Mouse (Mus musculus): ENCODE data around the gene Hsf5. TPM values are rescaled to one million over a fixed set of nuclear protein-coding genes. Genes with fewer than 3 reads are reported as not detected.

Gene Hsf5
- polyA plus RNA-seq, 1 experiment from 2014 or later, result 0.52 TPM

Other genes starting within 250 kb of the Hsf5 start
- gene Rad51c, start 212.2 kb upstream of the Hsf5 start, polyA plus RNA-seq (2014; fragmentation: Nextera tagmentation; extraction: Ambion mirVana), result 12.8 and 14.6 TPM in 2 replicates
- gene Tex14, start 212.1 kb upstream of the Hsf5 start, polyA plus RNA-seq (2014; fragmentation: Nextera tagmentation; extraction: Ambion mirVana), result 0.33 and 0.61 TPM in 2 replicates
- not detected in 2 replicates for gene Gm11492, start 50.5 kb upstream of the Hsf5 start, polyA plus RNA-seq (2014; fragmentation: Nextera tagmentation; extraction: Ambion mirVana)
- 8.0 and 8.8 TPM in 2 replicates for gene Sept4, start 48.3 kb upstream of the Hsf5 start, polyA plus RNA-seq (2014; fragmentation: Nextera tagmentation; extraction: Ambion mirVana)
- gene Mtmr4, start 25.0 kb upstream of the Hsf5 start, polyA plus RNA-seq (2014; fragmentation: Nextera tagmentation; extraction: Ambion mirVana), result 72.2 and 75.6 TPM in 2 replicates
- gene Rnf43, start 45.6 kb downstream of the Hsf5 start, polyA plus RNA-seq (2014; fragmentation: Nextera tagmentation; extraction: Ambion mirVana), result 1.5 and 1.9 TPM in 2 replicates
- gene Supt4a, start 120.4 kb downstream of the Hsf5 start, polyA plus RNA-seq (2014; fragmentation: Nextera tagmentation; extraction: Ambion mirVana), result 132 and 133 TPM in 2 replicates
- gene Tspoap1, start 143.4 kb downstream of the Hsf5 start, polyA plus RNA-seq (2014; fragmentation: Nextera tagmentation; extraction: Ambion mirVana), result 18.8 and 19.9 TPM in 2 replicates
- 3.6 and 3.9 TPM in 2 replicates for gene Mpo, start 176.4 kb downstream of the Hsf5 start, polyA plus RNA-seq (2014; fragmentation: Nextera tagmentation; extraction: Ambion mirVana)
- gene Lpo, start 211.1 kb downstream of the Hsf5 start, polyA plus RNA-seq (2014; fragmentation: Nextera tagmentation; extraction: Ambion mirVana), result 0.28 and 1.0 TPM in 2 replicates
- gene Mks1, start 236.1 kb downstream of the Hsf5 start, polyA plus RNA-seq (2014; fragmentation: Nextera tagmentation; extraction: Ambion mirVana), result 15.6 and 17.2 TPM in 2 replicates

Data from forebrain, embryonic 11.5 days (tissue).